Mouse (Mus musculus): ENCODE data around the gene Vmn1r33. TPM values are rescaled to one million over a fixed set of nuclear protein-coding genes. Genes with fewer than 3 reads are reported as not detected.
"Not testable (repeated sequence)": the region's sequence is repeated elsewhere in the genome, so short reads cannot be mapped to it uniquely, and the experiment has no call there.

Gene Vmn1r33
- polyA plus RNA-seq (2015; fragmentation: Nextera tagmentation; extraction: Ambion mirVana): not detected in 2 replicates

GRCm38 (mm10) chr6:66618182-66618581 is at the start of gene Vmn1r33:
TSS of gene Vmn1r33 (minus strand) at chr6:66618282.
- not testable (repeated sequence) for ATAC-seq (ENCODE audit: low read depth)

GRCm38 (mm10) chr6:66643779-66644178 is 25.7 kb upstream of the Vmn1r33 start, which contains the start of gene Vmn1r34:
TSS of gene Vmn1r34 (minus strand) at chr6:66643879.
- 63% methylated on average over 1 of the region's 1 CpGs for WGBS (ENCODE audit: insufficient replicate concordance)
- Histone ChIP-seq H3K4me3 (ENCODE audit: low read depth, low read length) (no peak within 1 kb of the TSS), H3K36me3 (ENCODE audit: control insufficient read depth, insufficient read depth) (no peaks in the 10 kb centered on the region), H3K9ac (ENCODE audit: low read depth, low read length) (no peak within 1 kb of the TSS), H3K27me3 (ENCODE audit: control insufficient read depth, insufficient read depth, low read depth, low read length) (no peaks in the 10 kb centered on the region), H3K4me1 (ENCODE audit: control insufficient read depth, low read depth, low read length) (no peaks in the 10 kb centered on the region), H3K9me3 (replicated peaks; ENCODE audit: control insufficient read depth, low read length) (no peaks in the 10 kb centered on the region), H3K4me2 (ENCODE audit: low read depth, low read length) (no peak within 1 kb of the TSS), H3K27ac (ENCODE audit: low read length) (no peak within 1 kb of the TSS)
- ATAC-seq (ENCODE audit: low read depth): no peak

More at GRCm38 (mm10) chr6:66618182-66618581, at the start of gene Vmn1r33:
- not testable (repeated sequence) for H3K4me2 ChIP-seq (ENCODE audit: low read depth, low read length); H3K9ac ChIP-seq (ENCODE audit: low read depth, low read length); H3K4me1 ChIP-seq (ENCODE audit: control insufficient read depth, low read depth, low read length); H3K9me3 ChIP-seq (replicated peaks; ENCODE audit: control insufficient read depth, low read length); H3K4me3 ChIP-seq (ENCODE audit: low read depth, low read length); H3K27ac ChIP-seq (ENCODE audit: low read length); H3K27me3 ChIP-seq (ENCODE audit: control insufficient read depth, insufficient read depth, low read depth, low read length); H3K36me3 ChIP-seq (ENCODE audit: control insufficient read depth, insufficient read depth)

GRCm38 (mm10) chr6:66595804-66596203 is 22.3 kb downstream of the Vmn1r33 start:
- ATAC-seq (ENCODE audit: low read depth): no peak
- no peaks in the 10 kb centered on the region for H3K27me3 ChIP-seq (ENCODE audit: control insufficient read depth, insufficient read depth, low read depth, low read length)

More at GRCm38 (mm10) chr6:66595804-66596203, 22.3 kb downstream of the Vmn1r33 start:
- Histone ChIP-seq H3K27ac (ENCODE audit: low read length) (no peak overlapping the region), H3K4me3 (ENCODE audit: low read depth, low read length) (no peak overlapping the region), H3K36me3 (ENCODE audit: control insufficient read depth, insufficient read depth) (no peaks in the 10 kb centered on the region), H3K9me3 (replicated peaks; ENCODE audit: control insufficient read depth, low read length) (no peaks in the 10 kb centered on the region), H3K4me2 (ENCODE audit: low read depth, low read length) (no peak overlapping the region), H3K9ac (ENCODE audit: low read depth, low read length) (no peak overlapping the region), H3K4me1 (ENCODE audit: control insufficient read depth, low read depth, low read length) (no peaks in the 10 kb centered on the region)

Other genes with a start within 250 kb of the Vmn1r33 start
- gene Mad2l1, start 82.9 kb downstream of the Vmn1r33 start, polyA plus RNA-seq (2015; fragmentation: Nextera tagmentation; extraction: Ambion mirVana): 54.7 and 62.7 TPM in 2 replicates
- 0.04 TPM in 2 replicates for gene Vmn1r32, start 58.2 kb downstream of the Vmn1r33 start, polyA plus RNA-seq (2015; fragmentation: Nextera tagmentation; extraction: Ambion mirVana)
- gene Vmn1r34, start 25.6 kb upstream of the Vmn1r33 start, polyA plus RNA-seq (2015; fragmentation: Nextera tagmentation; extraction: Ambion mirVana): not detected in 2 replicates
- gene Vmn1r35, start 67.6 kb upstream of the Vmn1r33 start, polyA plus RNA-seq (2015; fragmentation: Nextera tagmentation; extraction: Ambion mirVana): not detected in 2 replicates
- not detected in 2 replicates for gene Vmn1r36, start 100.9 kb upstream of the Vmn1r33 start, polyA plus RNA-seq (2015; fragmentation: Nextera tagmentation; extraction: Ambion mirVana)
- gene Vmn1r37, start 111.1 kb upstream of the Vmn1r33 start, polyA plus RNA-seq (2015; fragmentation: Nextera tagmentation; extraction: Ambion mirVana): not detected in 2 replicates
- not detected in 2 replicates for gene Vmn1r38, start 164.3 kb upstream of the Vmn1r33 start, polyA plus RNA-seq (2015; fragmentation: Nextera tagmentation; extraction: Ambion mirVana)
- gene Vmn1r39, start 192.3 kb upstream of the Vmn1r33 start, polyA plus RNA-seq (2015; fragmentation: Nextera tagmentation; extraction: Ambion mirVana): not detected in 2 replicates